Mouse (Mus musculus) CH12.LX (cell line): Measurements from ENCODE around the gene Cd2. TPM values are rescaled to one million over a fixed set of nuclear protein-coding genes. Genes with fewer than 3 reads are reported as not detected.
A peak's percentile ranks its signal among the peaks of the same experiment; 100 is the strongest.

Source experiments
- DNase-seq: peaks from one replicate; pipeline ENCODE4 v3.0.0-alpha.2; 2013; ENCODE audit errors: extremely low read depth
- H3K27ac ChIP-seq: 2 replicates; pipeline ENCODE4 v1.5.1; 2012; ENCODE audit warnings: low read depth, mild to moderate bottlenecking, control low read depth, moderate library complexity; ENCODE audit not compliant: insufficient read depth
- H3K27me3 ChIP-seq: replicated peaks from 2 replicates; pipeline ENCODE3; 2012; ENCODE audit warnings: inconsistent platforms
- H3K36me3 ChIP-seq, 2 experiments: replicated peaks in 1 of 2; 2 replicates each; pipeline versions ENCODE3 to v1.6.1; 2012; ENCODE audit warnings: inconsistent platforms in 1 of 2, low read length in 1 of 2, mild to moderate bottlenecking in 1 of 2, mixed read lengths in 1 of 2, moderate library complexity in 1 of 2; ENCODE audit not compliant: control insufficient read depth in 1 of 2, insufficient read depth in 1 of 2
- H3K4me1 ChIP-seq, 2 experiments: 2 replicates each; pipeline ENCODE4 v1.6.1; 2012; ENCODE audit warnings: inconsistent platforms in 1 of 2, moderate library complexity in 1 of 2; ENCODE audit not compliant: insufficient read depth in 2 of 2, control insufficient read depth in 1 of 2
- H3K4me2 ChIP-seq: 2 replicates; pipeline ENCODE4 v1.6.1; 2012; ENCODE audit warnings: low read depth, mild to moderate bottlenecking, control low read depth; ENCODE audit not compliant: poor library complexity, insufficient read depth, severe bottlenecking
- H3K4me3 ChIP-seq, 3 experiments: fragments of 150-350 bp in 1 of 3; sonication (generic) in 1 of 3; replicated peaks in 1 of 3; 2 replicates each; pipeline versions ENCODE3 to v1.5.1; 2011 to 2012; ENCODE audit warnings: low read depth in 2 of 3, low read length in 2 of 3, mild to moderate bottlenecking in 2 of 3, moderate library complexity in 2 of 3, control low read depth in 1 of 3, improper control_type of control experiment in 1 of 3, inconsistent platforms in 1 of 3, mixed read lengths in 1 of 3; ENCODE audit not compliant: poor library complexity in 1 of 3
- H3K79me2 ChIP-seq: replicated peaks from 2 replicates; pipeline ENCODE4 v1.6.1; 2012; ENCODE audit warnings: mild to moderate bottlenecking, moderate library complexity; ENCODE audit not compliant: control insufficient read depth, poor library complexity, insufficient read depth, severe bottlenecking; ENCODE audit errors: extremely low read depth
- H3K9ac ChIP-seq: 2 replicates; pipeline ENCODE4 v1.6.1; 2012; ENCODE audit warnings: low read depth, mild to moderate bottlenecking, control low read depth, moderate library complexity; ENCODE audit not compliant: insufficient read depth
- H3K9me3 ChIP-seq: replicated peaks from 2 replicates; pipeline ENCODE3; 2012; ENCODE audit warnings: low read length, inconsistent platforms, mixed read lengths
- ETS1 ChIP-seq: conservative IDR thresholded peaks from 2 replicates; pipeline ENCODE4 v1.6.1; 2012; ENCODE audit warnings: low read depth, mild to moderate bottlenecking, inconsistent platforms, low read length, improper control_type of control experiment, moderate library complexity
- GABPA ChIP-seq: IDR thresholded peaks from 2 replicates; pipeline ENCODE4 v1.6.1; 2012; ENCODE audit warnings: low read depth, low read length, improper control_type of control experiment, inconsistent platforms; ENCODE audit not compliant: insufficient replicate concordance
- PAX5 ChIP-seq: IDR thresholded peaks from 2 replicates; pipeline ENCODE4 v1.6.1; 2012; ENCODE audit warnings: low read length, inconsistent platforms, mixed read lengths
- RAD21 ChIP-seq: IDR thresholded peaks from 2 replicates; pipeline ENCODE4 v1.6.1; 2011; ENCODE audit warnings: low read depth, mild to moderate bottlenecking, low read length, improper control_type of control experiment, moderate library complexity
- RCOR1 ChIP-seq: conservative IDR thresholded peaks from 2 replicates; pipeline ENCODE4 v1.6.1; 2012; ENCODE audit warnings: low read depth, mild to moderate bottlenecking, inconsistent platforms, low read length, improper control_type of control experiment
- SIN3A ChIP-seq: IDR thresholded peaks from 2 replicates; pipeline ENCODE4 v1.6.1; 2012; ENCODE audit warnings: low read length, improper control_type of control experiment, inconsistent platforms
- TBP ChIP-seq: conservative IDR thresholded peaks from 2 replicates; pipeline ENCODE4 v1.6.1; 2011; ENCODE audit warnings: low read depth, low read length, improper control_type of control experiment
- TCF12 ChIP-seq: IDR thresholded peaks from 2 replicates; pipeline ENCODE4 v1.6.1; 2014; ENCODE audit warnings: low read depth, mild to moderate bottlenecking, inconsistent platforms, low read length, improper control_type of control experiment
- UBTF ChIP-seq: IDR thresholded peaks from 2 replicates; pipeline ENCODE4 v1.6.1; 2012; ENCODE audit warnings: low read depth, mild to moderate bottlenecking, inconsistent platforms, low read length, improper control_type of control experiment, moderate library complexity
- ZNF384 ChIP-seq: IDR thresholded peaks from 2 replicates; pipeline ENCODE4 v1.6.1; 2012; ENCODE audit warnings: low read depth, low read length, improper control_type of control experiment, inconsistent platforms
- dilution Hi-C: fragments of 300-500 bp; cut with MboI; formaldehyde crosslinking; loops from 2 replicates; pipeline ENCODE4 v1.14.3; 2020; ENCODE audit warnings: low sequenced_read_pairs; ENCODE audit not compliant: extremely low pct_unique_long_range_greater_than_20kb, extremely low pct_ligation_motif_present
- in situ Hi-C: fragments of 300-500 bp; cut with MboI; formaldehyde crosslinking; loops from 3 replicates; pipeline ENCODE4 v1.14.3; 2019; ENCODE audit warnings: low sequenced_read_pairs, low pct_ligation_motif_present, low pct_unique_long_range_greater_than_20kb, mixed read lengths
- polyA plus RNA-seq: library from polyadenylated mRNA; unstranded; fragments of >175 nt; gene quantifications from 2 replicates; pipeline ENCODE4 v1.2.1, GENCODE M21; 2012; ENCODE audit warnings: low read depth; ENCODE audit not compliant: insufficient read length
- total RNA-seq, 2 experiments: library from RNA; depleted of rRNA; stranded (reverse); fragments of 300-350 nt in 1 of 2; fragments of >200 nt in 1 of 2; gene quantifications; 2 replicates each; pipeline ENCODE4 v1.2.3; 2012 to 2014

Gene Cd2
- total and polyA plus RNA-seq, 3 experiments, result 9.5 to 35.0 (median 18.0) TPM

DNA sequence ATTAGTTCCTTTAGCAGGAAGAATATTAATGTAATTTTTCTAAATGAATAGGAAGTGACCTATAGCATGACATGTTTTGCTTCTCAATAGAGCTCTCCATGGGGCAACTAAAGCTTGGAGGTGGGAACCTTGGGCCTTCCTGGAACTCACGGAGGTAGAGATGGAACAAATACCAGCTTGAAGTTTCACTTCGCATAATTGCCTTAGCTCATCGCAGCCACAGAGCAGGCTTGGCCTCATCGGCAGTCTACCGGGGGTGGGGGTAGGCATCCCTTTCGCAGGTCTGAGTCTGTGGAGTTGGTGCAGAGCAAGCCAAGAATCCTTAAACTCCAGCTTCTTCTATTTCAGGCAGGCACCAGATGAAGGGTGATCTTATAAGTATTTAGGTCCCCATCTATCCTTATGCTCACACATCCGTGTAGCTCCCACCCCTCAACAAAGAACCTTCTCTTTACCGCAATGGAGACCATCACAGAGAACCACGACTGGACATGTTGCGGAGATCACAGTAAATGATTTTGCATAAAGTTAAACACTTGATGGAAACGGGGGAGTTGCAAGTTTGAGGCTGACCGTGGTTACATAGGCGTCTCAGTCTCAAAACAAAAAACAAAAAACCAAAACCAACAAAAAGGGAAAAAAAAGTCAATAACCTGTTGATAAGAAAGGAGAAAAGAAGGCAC lies 58.7 kb downstream of the Cd2 start (continued):
- no peak for TF ChIP-seq GABPA
- TF ChIP-seq ETS1, result peak; percentile 76
- TF ChIP-seq UBTF, result no peak
- peak; percentile 93 for TF ChIP-seq TCF12
- TF ChIP-seq ZNF384, result no peak
- no peak for TF ChIP-seq PAX5
- TF ChIP-seq TBP, result peak; percentile 59; the same call in 1 of the 2 replicates
- TF ChIP-seq, all 38 proteins: peak for 24

DNA sequence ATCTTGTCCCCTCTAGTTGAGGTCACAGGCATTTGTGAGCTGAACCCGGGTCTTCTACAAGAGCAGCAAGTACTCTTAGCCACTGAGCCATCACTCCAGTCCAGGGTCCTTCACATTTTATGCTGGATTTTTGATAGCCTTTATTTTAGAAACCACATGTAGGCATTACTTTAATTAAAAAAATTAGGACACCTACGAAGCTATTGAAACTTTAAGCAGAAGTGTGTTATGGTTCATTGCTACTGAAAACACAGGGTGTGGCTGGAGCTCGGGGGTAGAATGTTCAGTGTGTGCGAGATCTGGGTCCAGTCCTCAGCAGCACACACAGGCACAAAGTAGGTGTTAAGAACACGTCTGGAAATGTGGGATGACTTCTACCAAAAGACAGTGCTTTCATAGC lies 59.7 kb downstream of the Cd2 start:
- dilution Hi-C loops, result no loop called here

More for the DNA sequence above, 59.7 kb downstream of the Cd2 start:
- no peak for DNase-seq
- no peaks in the 10 kb centered on the region for H3K9me3 ChIP-seq
- no peak overlapping the region for H3K4me2 ChIP-seq
- no peak overlapping the region for H3K27ac ChIP-seq
- in situ Hi-C loops, result no loop called here
- H3K4me3 ChIP-seq, result no peak overlapping the region
- no peaks in the 10 kb centered on the region for H3K79me2 ChIP-seq
- no peaks in the 10 kb centered on the region for H3K27me3 ChIP-seq
- no peak overlapping the region for H3K9ac ChIP-seq
- H3K36me3 ChIP-seq, result no peaks in the 10 kb centered on the region
- TF ChIP-seq SIN3A (no peak), RAD21 (no peak), RCOR1 (no peak)
- H3K4me1 ChIP-seq, result peaks cover 3 to 33% of the 10 kb centered on the region in 2 experiments

Other genes starting within 250 kb of the Cd2 start
- not detected in 2 replicates for gene Ptgfrn, start 177.7 kb downstream of the Cd2 start, total RNA-seq (2012; rRNA removed)
- gene Ptgfrn, start 177.7 kb downstream of the Cd2 start, total RNA-seq (2014; rRNA removed), result not detected in 2 replicates
- gene Ptgfrn, start 177.7 kb downstream of the Cd2 start, polyA plus RNA-seq, result 0.04 TPM in 1 of 2 replicates, not detected in the other
- gene Igsf3, start 89.1 kb upstream of the Cd2 start, total RNA-seq (2012; rRNA removed), result 0.50 and 0.59 TPM in 2 replicates
- 0.45 and 0.54 TPM in 2 replicates for gene Igsf3, start 89.1 kb upstream of the Cd2 start, total RNA-seq (2014; rRNA removed)
- gene Igsf3, start 89.1 kb upstream of the Cd2 start, polyA plus RNA-seq, result 0.89 and 1.0 TPM in 2 replicates